Mouse (Mus musculus): Measurements from ENCODE around the gene Dleu7. TPM values are rescaled to one million over a fixed set of nuclear protein-coding genes. Genes with fewer than 3 reads are reported as not detected.

Gene Dleu7
- polyA plus RNA-seq, 1 experiment from 2014 or later: 5.5 TPM

GRCm38 (mm10) chr14:62235214-62235613, 57.6 kb downstream of the Dleu7 start:
- 77% methylated on average over 1 of the region's 1 CpGs for WGBS
- H3K4me1 ChIP-seq: no peaks in the 10 kb centered on the region

GRCm38 (mm10) chr14:62230968-62231367, 61.9 kb downstream of the Dleu7 start:
- 41% methylated on average over 3 of the region's 3 CpGs for WGBS
- Histone ChIP-seq H3K4me3 (no peak overlapping the region), H3K4me2 (replicated peaks) (no peak overlapping the region), H3K9me3 (no peaks in the 10 kb centered on the region), H3K4me1 (no peaks in the 10 kb centered on the region), H3K27me3 (replicated peaks) (no peaks in the 10 kb centered on the region), H3K27ac (no peak overlapping the region), H3K9ac (no peak overlapping the region), H3K36me3 (no peaks in the 10 kb centered on the region)
- ATAC-seq (ENCODE audit: low FRiP score, low read depth): no peak

More at GRCm38 (mm10) chr14:62235214-62235613, 57.6 kb downstream of the Dleu7 start:
- H3K9me3 ChIP-seq: no peaks in the 10 kb centered on the region
- H3K27me3 ChIP-seq (replicated peaks): no peaks in the 10 kb centered on the region
- H3K27ac ChIP-seq: no peak overlapping the region
- H3K4me2 ChIP-seq (replicated peaks): no peak overlapping the region
- H3K4me3 ChIP-seq: no peak overlapping the region
- H3K9ac ChIP-seq: no peak overlapping the region
- H3K36me3 ChIP-seq: no peaks in the 10 kb centered on the region
- ATAC-seq (ENCODE audit: low FRiP score, low read depth): no peak

DNA sequence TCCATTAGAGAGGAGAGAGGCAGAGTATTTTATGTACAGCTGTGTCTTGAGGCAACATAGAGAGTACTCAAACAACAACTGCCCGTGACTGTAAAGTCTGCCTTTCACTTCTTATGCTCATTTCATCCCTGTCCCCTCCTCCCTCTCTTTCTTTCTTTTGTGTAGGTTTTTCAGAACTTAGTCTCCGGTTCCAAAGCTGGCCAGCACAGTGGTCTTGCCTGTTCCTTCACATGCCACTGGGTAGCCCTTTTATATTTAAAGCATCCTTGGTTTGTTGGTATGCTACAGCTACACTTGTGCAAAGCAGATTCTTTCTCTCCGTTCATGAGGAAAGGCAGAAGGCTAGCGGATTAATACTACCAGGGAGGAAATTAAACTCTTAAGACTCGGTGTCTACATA, 65.7 kb downstream of the Dleu7 start:
- ATAC-seq (ENCODE audit: low FRiP score, low read depth): peak; percentile 22; the same call in 1 of the 2 replicates
- 61% methylated on average over 5 of the region's 5 CpGs for WGBS
- Histone ChIP-seq H3K4me1 (no peaks in the 10 kb centered on the region), H3K36me3 (no peaks in the 10 kb centered on the region), H3K27me3 (replicated peaks) (no peaks in the 10 kb centered on the region), H3K27ac (no peak overlapping the region), H3K4me2 (replicated peaks) (peak overlapping the region; percentile 31), H3K4me3 (no peak overlapping the region), H3K9ac (no peak overlapping the region), H3K9me3 (no peaks in the 10 kb centered on the region)

DNA sequence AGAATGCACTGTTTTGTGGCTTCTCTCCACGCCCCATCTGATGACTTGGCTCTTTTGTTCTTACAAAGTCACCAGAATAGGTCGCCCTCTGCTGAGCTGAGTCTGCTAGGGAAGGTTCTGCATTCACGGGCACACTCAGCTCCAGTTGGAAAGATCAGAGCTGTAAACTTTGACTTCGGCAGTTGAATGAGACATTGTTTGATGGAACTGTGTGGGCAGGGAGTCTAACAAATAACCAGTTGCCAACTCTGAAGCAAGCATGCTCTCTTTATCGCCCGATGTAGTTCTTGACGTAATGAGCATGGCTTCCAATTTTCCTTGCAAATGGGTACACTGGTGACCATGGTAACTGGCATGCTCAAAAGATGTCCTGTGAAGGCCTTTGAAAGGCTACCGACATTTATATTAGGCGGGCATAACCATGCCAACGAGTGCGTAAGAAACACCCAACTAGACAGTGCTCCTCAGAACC, 66.2 kb downstream of the Dleu7 start:
- 38% methylated on average over 11 of the region's 11 CpGs for WGBS
- Histone ChIP-seq H3K27ac (no peak overlapping the region), H3K9ac (no peak overlapping the region), H3K36me3 (no peaks in the 10 kb centered on the region), H3K4me2 (replicated peaks) (peak overlapping the region; percentile 31), H3K4me1 (no peaks in the 10 kb centered on the region), H3K27me3 (replicated peaks) (no peaks in the 10 kb centered on the region), H3K9me3 (no peaks in the 10 kb centered on the region), H3K4me3 (no peak overlapping the region)
- ATAC-seq (ENCODE audit: low FRiP score, low read depth): peak; percentile 81

Other genes with a start within 250 kb of the Dleu7 start
- 39.8 and 49.1 TPM in 2 replicates for gene Rnaseh2b, start 458 bp downstream of the Dleu7 start, polyA plus RNA-seq (2016; fragmentation: Nextera tagmentation; extraction: Ambion mirVana)
- 0.19 and 0.27 TPM in 2 replicates for gene Gucy1b2, start 163.2 kb upstream of the Dleu7 start, polyA plus RNA-seq (2016; fragmentation: Nextera tagmentation; extraction: Ambion mirVana)